Mouse (Mus musculus) heart, adult 18-20 months (tissue): ENCODE results near the gene Zfp609. TPM values are rescaled to one million over a fixed set of nuclear protein-coding genes. Genes with fewer than 3 reads are reported as not detected.

Source experiments
- DNase-seq, 2 experiments: peaks; one replicate each; pipeline ENCODE4 v3.0.0; 2021 to 2022; ENCODE audit warnings: mixed read lengths in 1 of 2
- total RNA-seq, 2 experiments: library from RNA; stranded (reverse); gene quantifications; 2 replicates each; pipeline ENCODE4 v1.2.3; 2021

Zfp609 gene
- total RNA-seq, 2 experiments from 2014 or later, result 19.2 to 22.4 TPM

DNA sequence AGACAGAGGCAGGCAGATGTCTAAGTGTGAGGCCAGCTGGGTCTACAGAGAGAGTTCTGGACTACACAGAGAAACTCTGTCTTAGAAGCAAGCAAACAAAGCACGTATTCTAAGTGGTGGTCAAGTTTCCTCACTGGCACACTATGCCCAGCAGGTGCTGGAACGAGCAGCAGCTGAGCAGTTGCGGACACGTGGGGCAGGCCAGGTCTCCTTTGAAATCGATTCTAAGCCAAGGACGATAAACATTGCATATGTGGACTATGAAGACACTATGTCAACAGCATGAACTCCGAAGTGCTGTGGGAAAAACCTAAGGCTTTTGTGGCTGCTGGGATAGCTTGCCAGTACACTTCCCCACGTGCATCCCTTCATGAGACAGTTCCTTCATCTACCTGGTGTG lies 67.4 kb downstream of the Zfp609 start:
- no peak for DNase-seq

DNA sequence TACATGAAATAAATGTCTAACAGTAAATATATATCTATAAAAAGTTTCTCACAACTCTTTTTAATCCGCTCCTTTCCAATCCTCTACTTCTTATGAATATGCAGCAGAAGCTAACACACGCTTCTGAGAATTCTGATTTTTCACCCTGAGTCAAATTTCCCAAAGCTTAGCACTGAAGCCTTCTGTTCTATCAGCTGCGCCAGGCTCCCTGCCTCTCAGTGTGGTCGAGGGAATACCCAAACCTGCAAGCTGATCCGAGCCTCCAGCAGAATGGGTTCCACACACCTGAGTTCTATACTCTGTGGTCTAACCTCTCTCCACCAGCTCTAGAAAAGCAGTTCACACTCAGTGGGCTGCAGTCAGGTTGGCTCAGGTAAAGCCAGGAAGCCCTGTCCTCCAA lies 68.1 kb downstream of the Zfp609 start:
- no peak for DNase-seq

DNA sequence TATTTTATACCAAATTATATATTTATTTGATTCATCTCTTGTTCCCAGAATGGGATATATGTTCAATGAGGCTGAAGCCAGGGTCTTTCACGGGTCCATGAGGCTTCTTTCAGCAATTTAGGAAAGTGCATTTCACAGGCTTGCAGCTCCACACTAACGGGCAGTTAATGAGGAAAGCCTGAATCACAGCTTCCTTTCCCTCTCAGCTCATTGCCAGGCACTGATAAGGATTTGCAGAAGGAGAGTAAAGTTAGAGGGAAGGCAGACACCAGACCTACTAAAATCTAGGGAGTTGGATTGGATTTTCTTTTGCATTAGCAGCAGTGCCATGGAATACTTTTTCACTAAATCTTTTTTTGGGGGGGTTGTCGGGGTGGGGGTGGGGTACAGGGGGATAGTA lies 69.5 kb downstream of the Zfp609 start:
- DNase-seq, result no peak

- no peak for DNase-seq
Observed at GRCm38 (mm10) chr9:65755673-65756375, 71.5 kb downstream of the Zfp609 start.

DNA sequence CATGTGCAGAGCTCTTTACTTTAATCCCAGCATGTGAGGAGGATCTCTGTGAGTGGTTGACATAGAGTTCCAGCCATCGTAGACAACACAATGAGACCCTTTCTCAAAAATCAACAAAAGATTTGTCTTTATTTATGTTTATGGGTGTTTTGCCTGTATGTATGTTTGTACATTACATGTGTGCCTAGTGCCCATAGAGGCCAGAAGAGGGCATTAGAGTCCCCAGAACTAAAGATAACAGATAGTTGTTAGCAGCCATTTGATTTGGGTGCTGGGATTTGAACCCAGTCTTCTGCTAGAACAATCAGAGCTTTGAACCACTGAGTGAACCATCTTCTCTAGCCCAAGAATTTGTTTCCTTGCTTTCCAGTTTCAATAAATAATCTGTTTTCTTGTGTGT lies 72.2 kb downstream of the Zfp609 start:
- no peak for DNase-seq

DNA sequence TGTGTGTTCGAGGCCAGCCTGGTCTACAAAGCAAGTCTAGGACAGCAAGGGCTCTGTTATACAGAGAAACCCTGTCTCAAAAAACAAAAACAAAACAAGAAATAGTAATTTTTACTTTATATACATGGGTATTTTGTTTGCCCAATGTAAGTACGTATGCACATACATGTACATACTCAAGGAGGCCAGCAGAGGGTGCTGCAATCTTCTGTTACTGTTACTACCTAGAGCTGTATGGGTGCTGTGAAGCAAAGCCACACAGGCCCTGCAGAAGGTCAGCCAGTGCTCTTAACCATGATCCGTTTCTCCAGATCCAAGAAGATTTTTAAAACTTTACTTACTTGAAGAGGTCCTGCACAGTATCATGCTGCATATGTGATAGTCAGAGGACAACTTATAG lies 74.7 kb downstream of the Zfp609 start:
- DNase-seq, result no peak

DNA sequence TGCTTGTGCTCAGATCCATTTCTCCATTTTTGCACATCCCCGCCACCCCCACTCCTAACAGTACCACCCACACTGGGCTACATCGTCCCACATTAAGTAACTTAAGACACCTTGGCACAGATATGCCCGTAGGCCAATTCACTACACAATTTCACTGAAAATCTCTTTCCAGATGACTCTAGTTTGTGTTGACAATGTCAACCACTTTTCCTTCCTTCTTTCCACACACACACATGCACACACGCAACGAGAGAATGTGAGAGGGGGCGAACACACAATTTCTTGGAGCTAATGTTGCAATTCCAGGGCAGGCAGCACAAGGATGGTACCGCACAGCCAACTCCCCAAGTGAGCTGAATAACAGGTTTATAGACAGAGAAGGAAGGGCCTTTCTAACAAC lies 75.5 kb downstream of the Zfp609 start:
- DNase-seq, result no peak

DNA sequence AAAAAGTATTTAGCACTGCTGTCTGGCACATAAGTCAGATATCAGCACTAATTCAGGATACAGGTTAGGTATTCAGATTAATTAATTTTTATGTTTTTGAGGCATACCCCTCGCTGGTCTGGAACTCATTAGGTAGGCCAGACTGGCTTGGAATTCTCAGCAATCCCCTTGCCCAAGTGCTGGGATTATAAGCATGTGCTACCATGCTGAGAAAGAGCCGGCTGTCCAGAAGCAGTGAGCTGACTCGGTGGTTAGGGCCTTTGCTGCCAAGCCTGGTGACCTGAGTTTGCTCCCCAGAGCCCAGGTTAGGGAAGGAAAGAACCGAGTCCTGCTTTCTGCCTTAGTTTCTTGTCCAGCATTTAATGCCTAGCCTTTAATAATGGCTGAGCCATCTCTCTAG lies 79.3 kb downstream of the Zfp609 start:
- no peak for DNase-seq

GRCm38 (mm10) chr9:65746479-65746878 lies 80.9 kb downstream of the Zfp609 start:
- no peak for DNase-seq

- DNase-seq, result no peak
Observed at GRCm38 (mm10) chr9:65745456-65745855, 81.9 kb downstream of the Zfp609 start.

- DNase-seq, result peak; percentile 53 to 61
Observed at GRCm38 (mm10) chr9:65744171-65745082, 82.9 kb downstream of the Zfp609 start.

DNA sequence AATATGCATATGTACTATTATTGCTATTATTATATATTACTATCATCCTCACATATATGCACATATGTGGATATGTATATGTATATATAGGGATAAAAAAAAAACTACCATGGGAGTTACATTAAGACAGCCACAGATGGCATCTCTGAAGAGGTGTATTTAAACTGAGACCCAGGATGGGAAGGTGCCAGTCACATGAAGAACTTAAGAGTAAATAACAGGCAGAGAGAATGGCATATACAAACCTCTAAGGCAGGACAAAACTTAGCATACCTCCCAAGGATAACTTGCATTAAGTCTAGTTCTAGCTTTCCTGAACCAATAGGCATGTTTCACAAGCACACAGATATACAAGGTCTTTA lies 83.6 kb downstream of the Zfp609 start:
- no peak for DNase-seq

GRCm38 (mm10) chr9:65743322-65743721 lies 84.0 kb downstream of the Zfp609 start:
- DNase-seq, result no peak

DNA sequence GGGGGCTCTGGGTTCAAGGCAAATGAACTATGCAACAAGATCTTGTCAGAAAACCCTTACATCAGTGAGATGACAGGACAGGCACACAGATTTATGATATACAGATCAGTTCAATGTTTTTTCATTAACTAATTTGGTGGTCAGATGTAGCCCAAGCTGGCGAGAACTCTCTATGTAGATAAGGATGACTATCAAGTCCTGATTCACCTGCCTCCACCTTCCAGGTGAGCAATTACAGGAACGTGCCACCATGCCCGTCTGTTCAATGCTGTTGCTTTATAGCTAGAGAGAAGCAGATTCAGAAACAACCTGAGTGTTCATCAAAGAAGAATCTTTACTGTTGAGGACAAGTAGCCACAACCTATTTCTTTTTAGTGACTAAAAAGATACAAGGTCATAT lies 84.6 kb downstream of the Zfp609 start:
- no peak for DNase-seq

DNA sequence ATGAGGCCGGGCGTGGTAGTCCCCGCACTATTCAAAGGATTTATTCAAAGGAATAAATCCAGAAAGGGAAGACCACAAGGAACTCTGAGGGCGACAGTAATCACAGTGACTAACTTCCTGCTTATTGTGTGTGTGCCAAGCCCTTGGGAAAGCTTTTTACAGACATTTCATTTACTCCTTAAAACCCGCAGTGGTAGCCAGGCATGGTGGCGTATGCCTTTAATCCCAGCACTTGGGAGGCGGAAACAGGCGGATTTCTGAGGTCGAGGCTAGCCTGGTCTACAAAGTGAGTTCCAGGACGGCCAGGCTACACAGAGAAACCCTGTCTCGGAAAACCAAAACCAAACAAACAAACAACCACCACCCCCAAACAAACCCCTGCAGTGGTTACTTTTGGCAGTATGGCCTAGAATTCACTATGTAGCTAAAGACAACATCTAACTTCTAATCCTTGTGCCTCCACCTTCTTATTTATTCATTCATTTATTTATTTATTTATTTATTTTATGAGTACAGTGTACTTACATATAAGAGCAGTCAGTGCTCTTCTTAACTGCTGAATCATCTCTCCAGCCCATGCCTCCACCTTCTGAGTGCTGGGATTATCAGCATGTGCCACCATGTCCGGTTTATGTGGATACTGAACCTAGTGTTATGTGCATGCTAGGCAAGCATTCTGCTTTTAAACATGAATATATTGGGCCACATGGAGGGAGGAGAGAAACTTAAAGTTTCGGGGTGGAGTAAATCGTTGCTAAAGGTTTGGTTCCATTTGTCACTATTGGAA lies 86.1 kb downstream of the Zfp609 start:
- DNase-seq, result no peak

DNA sequence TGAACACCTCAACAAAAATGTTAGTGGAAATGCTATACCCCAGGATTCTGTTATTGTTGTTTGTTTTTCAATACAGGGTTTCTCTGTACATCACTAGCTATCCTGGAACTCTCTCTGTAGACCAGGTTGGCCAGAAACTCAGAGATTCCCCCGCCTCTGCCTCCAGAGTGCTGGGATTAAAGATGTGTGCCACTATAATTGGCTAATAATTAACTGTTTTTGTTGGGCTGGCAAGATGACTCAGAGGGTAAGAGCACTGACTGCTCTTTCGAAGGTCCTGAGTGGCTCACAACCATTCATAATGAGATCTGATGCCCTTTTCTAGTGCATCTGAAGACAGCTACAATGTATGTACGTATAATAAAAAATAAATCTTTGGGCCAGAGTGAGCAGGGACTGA lies 92.4 kb downstream of the Zfp609 start:
- no peak for DNase-seq

GRCm38 (mm10) chr9:65728588-65728987 lies 98.8 kb downstream of the Zfp609 start:
- no peak for DNase-seq

- no peak for DNase-seq
Observed at GRCm38 (mm10) chr9:65727491-65727890, 99.9 kb downstream of the Zfp609 start.

DNA sequence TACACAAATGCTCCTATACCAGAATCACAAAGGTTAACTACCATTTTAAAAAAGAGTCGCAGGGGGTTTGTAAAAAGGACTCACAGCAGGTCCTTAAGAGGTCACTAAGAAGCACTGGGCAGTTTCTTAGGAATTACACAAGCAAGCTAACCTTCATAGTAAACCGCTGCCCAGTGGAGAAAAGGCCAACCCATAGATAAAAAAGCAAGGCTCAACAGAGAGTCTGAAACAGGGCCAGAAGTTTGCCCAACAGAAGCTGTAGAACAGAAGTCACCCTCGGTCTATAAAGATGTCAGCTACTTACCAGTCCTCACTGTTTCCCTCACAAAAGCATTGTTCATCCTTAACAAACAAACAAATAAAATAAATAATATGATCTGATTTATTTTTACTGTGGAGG lies 100.9 kb downstream of the Zfp609 start:
- peak; percentile 45 to 53 for DNase-seq

GRCm38 (mm10) chr9:65725291-65725622 lies 102.1 kb downstream of the Zfp609 start:
- DNase-seq, result peak in 1 of 2 experiments; percentile 35

GRCm38 (mm10) chr9:65724471-65725290 lies 102.7 kb downstream of the Zfp609 start:
- DNase-seq, result peak; percentile 74 to 75

DNA sequence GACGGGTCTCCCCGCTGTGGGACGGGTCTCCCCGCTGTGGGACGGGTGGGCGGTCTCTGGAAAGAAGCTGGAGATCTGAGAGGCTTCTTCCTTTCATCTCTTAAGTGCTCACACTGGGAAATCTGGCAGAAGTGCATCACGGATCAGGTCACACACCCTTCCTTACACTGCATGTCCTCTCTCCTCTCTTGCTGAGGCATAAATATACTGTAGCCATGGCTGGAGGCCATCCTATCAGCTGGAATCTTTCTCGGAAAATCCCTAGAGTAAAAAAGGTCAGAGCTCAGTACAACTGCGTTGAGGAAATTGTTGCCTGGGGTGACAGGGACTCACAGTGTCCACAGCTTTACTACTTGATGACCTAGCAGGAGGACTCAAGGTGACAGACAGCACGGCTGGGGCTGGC lies 106.2 kb downstream of the Zfp609 start:
- peak; percentile 60 to 65 for DNase-seq
